In the genomic region with DNA sequence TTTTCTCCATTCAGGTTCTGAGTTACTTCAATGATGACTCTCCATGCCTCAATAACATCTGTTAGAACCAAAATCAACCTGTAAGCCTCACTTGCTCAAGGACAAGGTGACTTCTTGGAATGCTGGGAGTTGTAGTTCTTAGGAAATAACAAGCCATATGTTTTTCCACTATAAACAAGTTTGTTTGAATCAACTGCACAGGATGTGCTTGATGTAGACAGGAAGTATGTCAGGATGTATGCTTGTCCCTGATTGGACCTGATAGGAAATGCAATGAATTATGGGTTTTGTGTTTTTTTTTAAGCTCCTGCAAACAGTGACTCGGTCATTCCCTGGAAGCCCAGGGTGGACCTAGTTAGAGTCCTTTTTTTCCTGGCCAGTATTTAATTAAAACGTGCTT, we compare ENCODE assay signal across 14 mouse cellular contexts.
DNase-seq lines count a peak whose midpoint lies in the region; ATAC-seq and TF ChIP-seq lines count a peak whose summit lies in the region.
"Had no signal": no experiment of that assay in that cellular context is flagged by ENCODE, and none has a peak within 500 bp of the region (broad histone marks: within the 10 kb centered on the region; RNA-seq: fewer than 3 reads in every experiment).

No protein-coding gene starts in this region.

- H3K4me2 ChIP-seq in forebrain, embryonic 14.5 days (ENCODE audit: low read length) = no peak overlapping the region
- no peak overlapping the region for H3K4me2 ChIP-seq in forebrain, embryonic 15.5 days (replicated peaks)
- no peak overlapping the region for H3K4me2 ChIP-seq in limb, embryonic 14.5 days (replicated peaks; ENCODE audit: low read depth, low read length, severe bottlenecking)
- H3K4me2 ChIP-seq: heart, embryonic 15.5 days; midbrain, embryonic 12.5 days had no signal

- H3K9me3 ChIP-seq in forebrain, embryonic 14.5 days (replicated peaks; ENCODE audit: control insufficient read depth, low read length) = no peaks in the 10 kb centered on the region
- no peaks in the 10 kb centered on the region for H3K9me3 ChIP-seq in forebrain, embryonic 15.5 days
- no peaks in the 10 kb centered on the region for H3K9me3 ChIP-seq in limb, embryonic 14.5 days (ENCODE audit: control insufficient read depth, low read length)
- H3K9me3 ChIP-seq in limb, embryonic 10.5 days (replicated peaks) = no peaks in the 10 kb centered on the region
- H3K9me3 ChIP-seq: heart, embryonic 15.5 days; midbrain, embryonic 12.5 days had no signal

- ATAC-seq in forebrain, embryonic 14.5 days = peak; percentile 65; the same call in 1 of the 2 replicates
- no peak; the same call in 1 of the 2 replicates for ATAC-seq in forebrain, embryonic 15.5 days (replicated peaks)
- no peak for ATAC-seq in limb, embryonic 14.5 days (ENCODE audit: low FRiP score, low read depth)
- ATAC-seq in hematopoietic stem cell, adult 5-6 weeks (replicated peaks in 1 of 2; ENCODE audit: insufficient read depth in 1 of 2, low FRiP score in 2 of 2, low TSS enrichment in 1 of 2, low read depth in 1 of 2, poor library complexity in 2 of 2, severe bottlenecking in 2 of 2) = peak; percentile 62 to 64
- ATAC-seq: intestine, postnatal 0 days had no signal

- no peak for TF ChIP-seq POLR2A in limb, embryonic 14.5 days (IDR thresholded peaks at IDR 0.05; ENCODE audit: borderline replicate concordance, extremely low read depth, insufficient read depth, insufficient read length)

- H3K4me3 ChIP-seq in forebrain, embryonic 14.5 days (ENCODE audit: low read depth, low read length) = no peak overlapping the region
- no peak overlapping the region for H3K4me3 ChIP-seq in forebrain, embryonic 15.5 days
- H3K4me3 ChIP-seq in limb, embryonic 14.5 days (replicated peaks; ENCODE audit: low read length) = no peak overlapping the region
- no peak overlapping the region for H3K4me3 ChIP-seq in limb, embryonic 10.5 days
- H3K4me3 ChIP-seq: heart, embryonic 15.5 days; layer of hippocampus, adult 2 months; midbrain, embryonic 12.5 days had no signal

- whole genome bisulfite sequencing in forebrain, embryonic 14.5 days = 80% methylated on average over 2 of the region's 2 CpGs
- 64% methylated on average over 2 of the region's 2 CpGs for WGBS in forebrain, embryonic 15.5 days
- WGBS in limb, embryonic 14.5 days = 52% methylated on average over 2 of the region's 2 CpGs
- WGBS in limb, embryonic 10.5 days = 65% methylated on average over 2 of the region's 2 CpGs

- H3K4me1 ChIP-seq in forebrain, embryonic 14.5 days (ENCODE audit: control insufficient read depth, insufficient read depth, low read length) = peaks cover 2% of the 10 kb centered on the region; the same call in 1 of the 2 replicates
- peaks cover 8% of the 10 kb centered on the region; the same call in 1 of the 2 replicates for H3K4me1 ChIP-seq in forebrain, embryonic 15.5 days
- no peaks in the 10 kb centered on the region for H3K4me1 ChIP-seq in limb, embryonic 14.5 days (ENCODE audit: control insufficient read depth, insufficient read depth, low read length)
- H3K4me1 ChIP-seq in limb, embryonic 10.5 days = peaks cover 5% of the 10 kb centered on the region; the same call in 1 of the 2 replicates

- H3K27ac ChIP-seq in forebrain, embryonic 14.5 days (ENCODE audit: low read depth, low read length) = no peak overlapping the region
- no peak overlapping the region for H3K27ac ChIP-seq in forebrain, embryonic 15.5 days (replicated peaks)
- no peak overlapping the region for H3K27ac ChIP-seq in limb, embryonic 14.5 days (replicated peaks; ENCODE audit: low read depth, low read length)
- no peak overlapping the region for H3K27ac ChIP-seq in limb, embryonic 10.5 days
- H3K27ac ChIP-seq: heart, embryonic 15.5 days; layer of hippocampus, adult 2 months; midbrain, embryonic 12.5 days had no signal

- H3K36me3 ChIP-seq in forebrain, embryonic 14.5 days (ENCODE audit: control insufficient read depth, insufficient read depth, low read length) = no peaks in the 10 kb centered on the region
- H3K36me3 ChIP-seq in forebrain, embryonic 15.5 days = no peaks in the 10 kb centered on the region
- no peaks in the 10 kb centered on the region for H3K36me3 ChIP-seq in limb, embryonic 14.5 days (ENCODE audit: control insufficient read depth, insufficient read depth, low read length)
- H3K36me3 ChIP-seq in limb, embryonic 10.5 days = no peaks in the 10 kb centered on the region
- H3K36me3 ChIP-seq: heart, embryonic 15.5 days; midbrain, embryonic 12.5 days had no signal

- DNase-seq in forebrain, embryonic 14.5 days (ENCODE audit: low spot score) = peak; percentile 71
- peak; percentile 46 for DNase-seq in limb, embryonic 14.5 days (ENCODE audit: low spot score)
- no peak for DNase-seq in limb, embryonic 10.5 days (ENCODE audit: low spot score)
- peak; percentile 52 for DNase-seq in ES-CJ7 (ENCODE audit: low read depth, low spot score)
- DNase-seq in gastrocnemius, postnatal 25 days = no peak
- no peak for DNase-seq in spleen, adult 12 weeks (ENCODE audit: low spot score)
- DNase-seq: cerebellum, postnatal 14 days; gastrocnemius, postnatal 10 days had no signal

- no peaks in the 10 kb centered on the region for H3K27me3 ChIP-seq in forebrain, embryonic 14.5 days (replicated peaks; ENCODE audit: control insufficient read depth, insufficient read depth, low read length)
- no peaks in the 10 kb centered on the region for H3K27me3 ChIP-seq in forebrain, embryonic 15.5 days
- H3K27me3 ChIP-seq in limb, embryonic 14.5 days (ENCODE audit: control insufficient read depth, insufficient read depth, low read length) = no peaks in the 10 kb centered on the region
- H3K27me3 ChIP-seq in limb, embryonic 10.5 days (ENCODE audit: low read depth, poor library complexity, severe bottlenecking) = no peaks in the 10 kb centered on the region
- H3K27me3 ChIP-seq: heart, embryonic 15.5 days; midbrain, embryonic 12.5 days had no signal

- no peak overlapping the region for H3K9ac ChIP-seq in forebrain, embryonic 14.5 days (ENCODE audit: low read length)
- H3K9ac ChIP-seq in forebrain, embryonic 15.5 days (replicated peaks) = no peak overlapping the region
- H3K9ac ChIP-seq in limb, embryonic 14.5 days (ENCODE audit: low read depth, low read length, severe bottlenecking) = no peak overlapping the region
- H3K9ac ChIP-seq: heart, embryonic 15.5 days; midbrain, embryonic 12.5 days had no signal

Comparison
In these comparisons a context has a peak if more than half of its experiments do, and no peak if none do; other contexts are left out.
1. ATAC-seq: peak in forebrain, embryonic 14.5 days (single experiment) and hematopoietic stem cell, adult 5-6 weeks (2 of 2); none in forebrain, embryonic 15.5 days (single experiment) and limb, embryonic 14.5 days (single experiment).
2. DNase-seq: peak in forebrain, embryonic 14.5 days (single experiment), limb, embryonic 14.5 days (single experiment) and ES-CJ7 (single experiment); none in limb, embryonic 10.5 days (single experiment), gastrocnemius, postnatal 25 days (single experiment) and spleen, adult 12 weeks (single experiment).